Mouse (Mus musculus): Measurements from ENCODE around the gene Luc7l. TPM values are rescaled to one million over a fixed set of nuclear protein-coding genes. Genes with fewer than 3 reads are reported as not detected.
"Not testable (repeated sequence)": the region's sequence is repeated elsewhere in the genome, so short reads cannot be mapped to it uniquely, and the experiment has no call there.

Luc7l gene
- total RNA-seq, 2 experiments from 2014 or later: 29.9 to 52.7 TPM

DNA sequence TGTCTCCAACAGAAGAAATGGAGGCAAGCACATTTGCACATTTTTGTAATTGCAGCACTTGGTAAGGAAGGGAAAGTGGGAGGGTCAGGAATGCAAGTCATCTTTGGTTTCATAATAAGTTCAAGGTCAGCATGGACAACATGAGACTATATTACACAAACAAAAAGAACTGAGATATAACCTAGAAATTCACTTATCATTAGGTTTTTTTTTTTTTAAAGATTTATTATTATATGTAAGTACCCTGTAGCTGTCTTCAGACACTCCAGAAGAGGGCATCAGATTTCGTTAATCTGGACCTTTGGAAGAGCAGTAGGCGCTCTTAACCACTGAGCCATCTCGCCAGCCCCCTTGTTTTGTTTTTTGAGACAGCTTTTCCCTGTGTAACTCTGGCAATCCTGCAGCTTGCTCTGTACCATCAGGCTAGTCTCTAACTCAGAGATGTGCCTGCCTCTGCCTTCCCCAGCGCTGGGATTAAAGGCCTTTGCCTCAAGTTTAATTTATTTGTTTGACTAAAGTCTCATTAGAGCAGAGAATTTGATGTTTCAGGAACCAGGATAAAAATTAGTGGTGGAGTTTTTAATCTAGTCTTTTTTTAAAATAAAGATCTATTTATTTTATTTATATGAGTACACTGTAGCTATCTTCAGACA lies 684 bp upstream of the Luc7l start:
- no peak for ATAC-seq (ENCODE audit: poor library complexity, severe bottlenecking)

DNA sequence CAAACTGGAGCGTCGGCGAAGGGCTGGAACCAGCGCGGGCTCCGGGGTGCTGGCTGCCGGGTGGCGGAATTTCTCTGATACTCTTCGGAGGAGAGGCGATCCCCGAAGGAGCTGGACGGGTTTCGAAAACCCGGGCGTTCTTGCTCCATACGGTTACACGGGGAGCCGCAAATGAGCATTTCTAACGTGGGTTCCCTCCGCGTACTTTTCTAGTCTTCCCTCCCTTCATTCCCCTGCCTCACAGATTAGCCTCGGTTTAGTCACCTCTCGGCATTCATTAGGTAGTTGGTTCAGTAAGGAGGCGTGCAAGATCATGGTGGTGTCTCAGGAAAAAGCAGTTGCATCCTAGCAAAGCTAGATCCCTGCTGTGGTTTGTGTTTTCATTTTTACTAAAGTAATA lies 703 bp downstream of the Luc7l start:
- ATAC-seq (ENCODE audit: poor library complexity, severe bottlenecking): no peak

- ATAC-seq (ENCODE audit: poor library complexity, severe bottlenecking): no peak
Measured at GRCm38 (mm10) chr17:26255313-26255712, 2.6 kb downstream of the Luc7l start.

DNA sequence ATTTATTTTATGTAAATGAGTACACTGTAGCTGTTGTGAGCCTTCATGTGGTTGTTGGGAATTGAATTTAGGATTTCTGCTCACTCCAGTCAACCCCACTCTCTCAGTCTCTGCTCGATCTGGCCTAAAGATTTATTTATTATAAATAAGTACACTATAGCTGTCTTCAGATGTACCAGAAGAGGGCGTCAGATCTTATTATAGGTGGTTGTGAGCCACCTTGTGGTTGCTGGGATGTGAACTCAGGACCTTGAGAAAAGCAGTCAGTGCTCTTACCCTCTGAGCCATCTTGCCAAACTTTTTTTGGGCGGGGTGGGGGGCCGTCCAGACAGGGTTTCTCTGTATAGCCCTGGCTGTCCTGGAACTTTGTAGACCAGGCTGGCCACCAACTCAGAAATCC lies 9.1 kb downstream of the Luc7l start:
- ATAC-seq (ENCODE audit: poor library complexity, severe bottlenecking): no peak

GRCm38 (mm10) chr17:26262384-26262783 lies 9.7 kb downstream of the Luc7l start:
- ATAC-seq (ENCODE audit: poor library complexity, severe bottlenecking): no peak

- ATAC-seq (ENCODE audit: poor library complexity, severe bottlenecking): no peak
Measured at GRCm38 (mm10) chr17:26268851-26269250, 16.2 kb downstream of the Luc7l start.

DNA sequence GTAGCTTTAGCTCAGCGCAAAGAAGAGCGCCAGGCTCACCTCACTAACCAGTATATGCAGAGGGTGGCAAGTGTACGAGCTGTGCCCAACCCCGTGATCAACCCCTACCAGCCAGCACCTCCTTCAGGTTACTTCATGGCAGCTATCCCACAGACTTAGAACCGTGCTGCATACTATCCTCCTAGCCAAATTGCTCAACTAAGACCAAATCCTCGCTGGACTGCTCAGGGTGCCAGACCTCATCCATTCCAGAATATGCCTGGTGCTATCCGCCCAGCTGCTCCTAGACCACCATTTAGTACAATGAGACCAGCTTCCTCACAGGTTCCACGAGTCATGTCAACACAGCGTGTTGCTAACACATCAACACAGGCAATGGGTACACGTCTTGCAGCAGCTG lies 16.9 kb downstream of the Luc7l start:
- ATAC-seq (ENCODE audit: poor library complexity, severe bottlenecking): not testable (repeated sequence)

DNA sequence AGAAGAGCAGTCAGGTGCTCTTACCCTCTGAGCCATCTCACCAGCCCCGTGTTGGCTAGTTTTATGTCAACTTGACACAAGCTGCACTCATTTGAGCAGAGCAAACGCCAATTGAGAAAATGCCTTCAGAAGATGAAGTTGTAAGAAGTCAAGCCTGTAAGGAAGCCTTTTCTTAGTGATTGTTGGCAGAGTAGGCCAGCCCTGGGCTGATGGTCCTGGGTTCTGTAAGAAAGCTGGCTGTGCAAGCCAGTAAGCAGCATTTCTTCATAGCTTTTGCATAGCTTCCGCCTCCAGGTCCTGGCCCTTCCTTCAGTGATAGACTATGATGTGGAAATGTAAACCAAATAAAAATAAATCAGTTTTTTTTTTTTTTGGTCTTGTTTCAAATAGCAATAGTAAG lies 19.9 kb downstream of the Luc7l start:
- no peak for ATAC-seq (ENCODE audit: poor library complexity, severe bottlenecking)

DNA sequence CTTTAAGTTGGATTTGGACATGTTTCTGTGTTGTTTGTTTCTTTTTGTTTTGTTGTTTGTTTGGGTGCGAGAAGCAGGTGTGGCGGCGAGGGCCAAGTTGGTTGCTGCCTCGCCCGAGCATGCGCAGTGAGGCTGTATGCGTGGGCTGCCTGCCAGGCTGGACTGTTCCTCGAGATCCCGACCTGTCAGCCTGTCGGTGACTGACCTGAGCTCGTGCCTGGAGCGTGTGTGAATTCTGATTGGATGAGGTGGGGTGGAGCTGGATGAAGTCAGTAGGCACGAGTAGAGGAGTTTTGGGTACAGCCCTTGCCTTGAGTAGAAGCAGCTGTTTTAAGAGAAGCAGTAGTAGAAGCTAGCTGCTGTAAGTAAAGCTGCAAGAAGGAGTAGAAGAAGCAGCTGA lies 23.2 kb downstream of the Luc7l start:
- no peak for ATAC-seq (ENCODE audit: poor library complexity, severe bottlenecking)

DNA sequence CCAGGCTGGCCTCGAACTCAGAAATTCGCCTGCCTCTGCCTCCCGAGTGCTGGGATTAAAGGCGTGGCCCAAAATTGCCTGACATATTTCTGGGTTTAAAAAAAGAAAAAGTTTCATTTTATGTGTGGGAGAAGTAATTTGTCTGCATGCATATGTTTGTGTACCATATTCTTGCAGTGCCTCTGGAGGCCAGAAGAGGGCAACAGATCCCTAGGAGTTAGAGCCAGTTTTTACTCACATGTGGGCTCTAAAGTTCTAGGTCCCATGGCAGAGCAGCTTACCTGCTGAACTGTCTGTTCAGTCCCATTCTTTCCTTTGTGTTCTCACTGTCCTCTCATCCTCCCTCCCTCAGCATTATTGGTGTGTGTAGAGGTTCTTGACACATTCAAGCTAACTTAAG lies 24.0 kb downstream of the Luc7l start:
- no peak for ATAC-seq (ENCODE audit: poor library complexity, severe bottlenecking)

DNA sequence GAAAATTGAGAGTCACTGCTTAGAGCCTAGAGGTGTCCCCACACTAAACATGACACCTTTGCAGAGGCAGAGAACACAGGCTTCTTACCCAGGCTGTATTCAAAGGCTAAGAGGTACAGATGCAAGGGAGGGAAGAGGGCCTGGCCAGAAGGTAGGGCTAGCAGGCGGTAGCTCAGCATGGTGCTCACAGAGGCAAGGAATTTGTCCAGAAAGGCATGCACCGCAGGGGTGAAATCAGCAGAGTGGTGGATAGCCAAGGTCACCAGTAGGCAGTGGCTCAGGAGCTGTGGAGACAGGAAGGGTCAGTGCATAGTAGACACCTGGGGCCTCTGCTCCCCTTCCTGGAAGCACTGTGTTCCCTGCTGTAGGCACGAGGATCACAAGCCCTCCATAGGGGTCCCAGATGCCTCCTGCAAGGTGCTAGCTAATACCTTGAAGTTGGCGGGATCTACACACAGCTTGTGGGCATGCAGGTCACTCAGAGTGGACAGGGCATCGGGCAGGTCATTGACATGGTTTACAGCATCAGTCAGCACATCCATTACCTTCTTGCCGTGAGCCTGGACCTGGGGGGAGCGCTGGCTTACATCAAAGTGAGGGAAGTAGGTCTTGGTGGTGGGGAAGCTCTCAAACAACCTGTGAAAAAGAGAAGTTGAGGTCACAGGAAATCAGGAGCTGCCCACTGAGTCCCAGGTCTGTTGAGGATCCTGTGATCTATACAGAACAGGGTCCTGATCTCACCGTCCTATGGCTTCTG lies 33.7 kb downstream of the Luc7l start:
- ATAC-seq (ENCODE audit: poor library complexity, severe bottlenecking): no peak

DNA sequence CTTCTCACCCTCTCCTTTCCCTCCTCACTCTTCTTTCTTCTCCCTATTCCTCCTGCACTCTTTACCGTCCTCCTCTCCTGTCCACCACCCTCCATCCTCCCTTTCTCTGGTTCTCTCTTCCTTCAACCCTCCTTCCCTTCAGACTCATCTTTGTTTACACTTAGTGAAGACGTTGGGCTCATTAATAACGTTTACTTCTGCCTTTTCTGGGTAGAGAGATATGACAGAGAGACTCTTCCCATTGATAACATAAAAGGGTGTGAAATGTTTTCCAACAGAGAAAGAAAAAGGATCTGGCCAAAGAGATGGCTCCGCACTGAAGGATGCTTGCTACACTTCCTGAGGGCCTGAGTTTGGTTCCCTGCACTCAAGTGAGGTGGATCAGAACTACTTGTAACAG lies 36.8 kb downstream of the Luc7l start:
- no peak for ATAC-seq (ENCODE audit: poor library complexity, severe bottlenecking)

DNA sequence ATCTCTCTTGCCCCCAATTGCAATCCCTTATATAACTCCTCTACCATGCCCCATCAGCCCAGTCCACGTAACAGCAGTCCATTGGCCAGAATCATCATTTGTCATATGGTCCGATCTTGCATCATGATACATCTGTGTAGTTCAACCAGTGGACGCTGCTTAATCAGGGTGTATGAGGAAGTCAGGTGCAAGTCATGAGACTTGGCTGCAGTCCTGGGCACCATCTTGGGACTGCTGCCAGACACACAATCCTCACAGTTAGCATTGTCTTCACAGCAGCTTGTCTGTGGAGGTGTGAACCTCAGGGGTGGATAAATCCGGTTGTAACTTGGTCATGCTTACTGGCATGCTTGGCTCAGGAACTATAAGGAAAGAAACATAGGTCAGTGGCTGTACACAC lies 45.6 kb downstream of the Luc7l start:
- not testable (repeated sequence) for ATAC-seq (ENCODE audit: poor library complexity, severe bottlenecking)

DNA sequence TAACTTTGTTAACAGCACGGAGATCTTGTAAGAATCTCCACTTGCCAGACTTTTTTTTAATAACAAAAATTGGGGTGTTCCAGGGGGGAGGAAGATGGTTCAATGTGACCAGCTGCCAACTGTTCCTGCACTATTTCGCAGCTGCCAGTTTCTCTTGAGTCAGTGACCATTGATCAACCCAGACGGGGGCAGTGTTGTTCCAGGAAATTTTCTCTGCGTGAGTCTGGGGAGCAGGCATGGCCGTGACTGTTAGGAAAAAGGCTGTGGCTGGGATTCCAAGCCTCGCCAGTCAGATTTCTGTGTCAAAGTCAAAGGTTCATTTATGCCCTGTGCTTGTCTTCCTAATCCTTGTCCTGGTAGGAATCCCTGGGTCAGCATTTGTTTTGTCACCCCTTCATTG lies 61.6 kb downstream of the Luc7l start:
- no peak for ATAC-seq (ENCODE audit: poor library complexity, severe bottlenecking)

DNA sequence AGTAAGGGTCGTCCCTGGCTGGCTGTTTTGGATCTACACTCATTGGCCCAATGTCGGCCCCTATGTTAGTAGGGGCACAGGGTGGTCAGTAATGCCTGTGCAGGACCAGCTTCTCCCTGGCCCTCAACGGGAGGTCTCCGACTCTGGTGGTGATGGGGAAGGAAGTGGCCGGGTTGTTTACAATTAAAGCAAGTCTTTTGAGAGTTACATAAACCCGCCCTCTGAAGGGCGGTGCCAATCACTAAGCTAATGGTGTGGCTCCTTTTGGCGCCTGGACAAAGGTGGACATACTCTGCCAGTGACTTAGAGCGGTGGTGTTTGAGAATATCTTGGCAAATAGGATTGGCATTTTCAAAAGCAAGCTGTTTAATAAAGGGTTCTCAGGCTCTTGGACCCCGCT lies 62.8 kb downstream of the Luc7l start:
- no peak for ATAC-seq (ENCODE audit: poor library complexity, severe bottlenecking)

GRCm38 (mm10) chr17:26318441-26318840 lies 65.7 kb downstream of the Luc7l start:
- ATAC-seq (ENCODE audit: poor library complexity, severe bottlenecking): no peak

Other genes starting within 250 kb of the Luc7l start
- 0.71 and 1.3 TPM in 2 replicates for gene Rab11fip3, start 183.3 kb upstream of the Luc7l start, total RNA-seq (2015)
- gene Rab11fip3, start 183.3 kb upstream of the Luc7l start, total RNA-seq (2017): 0.70 and 2.5 TPM in 2 replicates
- 4.8 and 5.0 TPM in 2 replicates for gene Decr2, start 162.6 kb upstream of the Luc7l start, total RNA-seq (2015)
- gene Decr2, start 162.6 kb upstream of the Luc7l start, total RNA-seq (2017): 11.9 and 13.3 TPM in 2 replicates
- gene Nme4, start 157.3 kb upstream of the Luc7l start, total RNA-seq (2015): 2.3 and 3.5 TPM in 2 replicates
- 4.2 and 8.2 TPM in 2 replicates for gene Nme4, start 157.3 kb upstream of the Luc7l start, total RNA-seq (2017)
- 13.1 and 20.1 TPM in 2 replicates for gene Tmem8, start 139.6 kb upstream of the Luc7l start, total RNA-seq (2015)
- 11.6 and 14.8 TPM in 2 replicates for gene Tmem8, start 139.6 kb upstream of the Luc7l start, total RNA-seq (2017)
- 74.1 and 78.0 TPM in 2 replicates for gene Mrpl28, start 129.4 kb upstream of the Luc7l start, total RNA-seq (2015)
- 35.1 and 35.4 TPM in 2 replicates for gene Mrpl28, start 129.4 kb upstream of the Luc7l start, total RNA-seq (2017)
- gene Axin1, start 114.2 kb upstream of the Luc7l start, total RNA-seq (2015): 24.2 and 31.9 TPM in 2 replicates
- 176 and 255 TPM in 2 replicates for gene Axin1, start 114.2 kb upstream of the Luc7l start, total RNA-seq (2017)
- gene Pdia2, start 53.8 kb upstream of the Luc7l start, total RNA-seq (2015): 0.60 and 4.2 TPM in 2 replicates
- gene Pdia2, start 53.8 kb upstream of the Luc7l start, total RNA-seq (2017): 0.28 and 0.55 TPM in 2 replicates
- gene Rgs11, start 49.9 kb upstream of the Luc7l start, total RNA-seq (2015): not detected in 2 replicates
- 0.55 TPM in 1 of 2 replicates, not detected in the other for gene Rgs11, start 49.9 kb upstream of the Luc7l start, total RNA-seq (2017)
- gene Arhgdig, start 45.1 kb upstream of the Luc7l start, total RNA-seq (2015): not detected in 2 replicates
- not detected in 2 replicates for gene Arhgdig, start 45.1 kb upstream of the Luc7l start, total RNA-seq (2017)
- 24.5 and 28.1 TPM in 2 replicates for gene Fam234a, start 8.7 kb upstream of the Luc7l start, total RNA-seq (2015)
- gene Fam234a, start 8.7 kb upstream of the Luc7l start, total RNA-seq (2017): 27.7 and 28.6 TPM in 2 replicates
- 6.8 and 8.5 TPM in 2 replicates for gene Neurl1b, start 161.9 kb downstream of the Luc7l start, total RNA-seq (2015)
- gene Neurl1b, start 161.9 kb downstream of the Luc7l start, total RNA-seq (2017): 6.9 and 8.6 TPM in 2 replicates